Mouse (Mus musculus) bone marrow macrophage, adult 2 months (primary cell): ENCODE measurements around the gene Lrrc1.

ENCODE experiments used
- CTCF ChIP-seq: IDR thresholded peaks from 2 replicates; pipeline ENCODE4 v1.5.1; 2012; ENCODE audit warnings: low read depth, mild to moderate bottlenecking, low read length, moderate library complexity
- POLR2A ChIP-seq: IDR thresholded peaks from 2 replicates; pipeline ENCODE4 v1.6.1; 2012; ENCODE audit warnings: mild to moderate bottlenecking, low read depth, low read length, borderline replicate concordance

- no peak for TF ChIP-seq CTCF
- no peak for TF ChIP-seq POLR2A
Observed at GRCm38 (mm10) chr9:77510574-77510973, 34.1 kb downstream of the Lrrc1 start.
